Comparison of ENCODE assay signal across 7 mouse cellular contexts in genomic region chr1:135564660-135565519, GRCm38 (mm10). TPM values are rescaled to one million over a fixed set of nuclear protein-coding genes. Genes with fewer than 3 reads are reported as not detected.
DNase-seq lines count a peak whose midpoint lies in the region; ATAC-seq and TF ChIP-seq lines count a peak whose summit lies in the region.

No protein-coding gene starts in this region.

- peaks cover 42% of the 10 kb centered on the region for H3K4me1 ChIP-seq in lung, embryonic 16.5 days (replicated peaks; ENCODE audit: control insufficient read depth, insufficient read depth, low read length)
- H3K4me1 ChIP-seq in lung, postnatal 0 days (ENCODE audit: insufficient read depth, low read depth, low read length): 0 out of 2 replicates have a peak, but pooled peaks cover 5% of the 10 kb centered on the region
- peaks cover 82% of the 10 kb centered on the region for H3K4me1 ChIP-seq in forebrain, embryonic 15.5 days
- H3K4me1 ChIP-seq in limb, embryonic 15.5 days: peaks cover 34% of the 10 kb centered on the region

- no peak for ATAC-seq in lung, embryonic 16.5 days (ENCODE audit: low read depth)
- no peak; the same call in 1 of the 2 replicates for ATAC-seq in lung, postnatal 0 days
- peak; percentile 57 for ATAC-seq in forebrain, embryonic 15.5 days (replicated peaks)
- ATAC-seq in limb, embryonic 15.5 days (ENCODE audit: insufficient number of reproducible peaks, low FRiP score, low TSS enrichment, low read depth): no peak
- ATAC-seq in CD4-positive, CD25-positive, alpha-beta regulatory T cell, adult 4 months: no peak

- no peak for TF ChIP-seq EP300 in lung, postnatal 0 days (IDR thresholded peaks at IDR 0.05)

- no peaks in the 10 kb centered on the region for H3K9me3 ChIP-seq in lung, embryonic 16.5 days (ENCODE audit: control insufficient read depth, low read length)
- H3K9me3 ChIP-seq in lung, postnatal 0 days (ENCODE audit: low read length): no peaks in the 10 kb centered on the region
- H3K9me3 ChIP-seq in forebrain, embryonic 15.5 days: no peaks in the 10 kb centered on the region
- no peaks in the 10 kb centered on the region for H3K9me3 ChIP-seq in limb, embryonic 15.5 days

- DNase-seq in lung, postnatal 0 days (ENCODE audit: low spot score): no peak
- no peak for DNase-seq in heart, postnatal 14 days
- DNase-seq in thymus, postnatal 0 days (ENCODE audit: low spot score): no peak

- peak overlapping the region; percentile 24; the same call in 1 of the 2 replicates for H3K27ac ChIP-seq in lung, embryonic 16.5 days (ENCODE audit: low read length)
- H3K27ac ChIP-seq in lung, postnatal 0 days (ENCODE audit: low read length): no peak overlapping the region
- H3K27ac ChIP-seq in forebrain, embryonic 15.5 days (replicated peaks): peak overlapping the region; percentile 86
- peak overlapping the region; percentile 55 for H3K27ac ChIP-seq in limb, embryonic 15.5 days

- intact Hi-C loops in heart, postnatal 14 days (cut with DNase I): no loop called here

- H3K36me3 ChIP-seq in lung, embryonic 16.5 days (ENCODE audit: control insufficient read depth, insufficient read depth, low read length): no peaks in the 10 kb centered on the region
- H3K36me3 ChIP-seq in lung, postnatal 0 days (ENCODE audit: insufficient read depth, low read length): no peaks in the 10 kb centered on the region; the same call in 1 of the 2 replicates
- H3K36me3 ChIP-seq in forebrain, embryonic 15.5 days: no peaks in the 10 kb centered on the region
- no peaks in the 10 kb centered on the region for H3K36me3 ChIP-seq in limb, embryonic 15.5 days

- H3K9ac ChIP-seq in lung, embryonic 16.5 days (ENCODE audit: low read length): no peak overlapping the region
- H3K9ac ChIP-seq in lung, postnatal 0 days (replicated peaks; ENCODE audit: low read depth): no peak overlapping the region
- peak overlapping the region; percentile 15; the same call in 1 of the 2 replicates for H3K9ac ChIP-seq in forebrain, embryonic 15.5 days (replicated peaks)
- H3K9ac ChIP-seq in limb, embryonic 15.5 days: no peak overlapping the region

- TF ChIP-seq CTCF in lung, postnatal 0 days (IDR thresholded peaks at IDR 0.05): no peak

- H3K4me2 ChIP-seq in lung, embryonic 16.5 days (ENCODE audit: low read depth, low read length): no peak overlapping the region
- H3K4me2 ChIP-seq in lung, postnatal 0 days (replicated peaks; ENCODE audit: low read depth, low read length): no peak overlapping the region
- 0 out of 2 replicates have a peak overlapping the region, but pooled peaks have one; percentile 5 for H3K4me2 ChIP-seq in forebrain, embryonic 15.5 days (replicated peaks)
- no peak overlapping the region for H3K4me2 ChIP-seq in limb, embryonic 15.5 days

- 46% methylated on average over 10 of the region's 10 CpGs for WGBS in lung, embryonic 16.5 days
- WGBS in lung, postnatal 0 days: 62% methylated on average over 10 of the region's 10 CpGs
- WGBS in forebrain, embryonic 15.5 days: 24% methylated on average over 10 of the region's 10 CpGs
- WGBS in limb, embryonic 15.5 days: 51% methylated on average over 10 of the region's 10 CpGs

- no peaks in the 10 kb centered on the region for H3K27me3 ChIP-seq in lung, embryonic 16.5 days (ENCODE audit: control insufficient read depth, insufficient read depth, low read depth, low read length)
- no peaks in the 10 kb centered on the region for H3K27me3 ChIP-seq in lung, postnatal 0 days (replicated peaks; ENCODE audit: insufficient read depth, low read length)
- H3K27me3 ChIP-seq in forebrain, embryonic 15.5 days: no peaks in the 10 kb centered on the region
- no peaks in the 10 kb centered on the region for H3K27me3 ChIP-seq in limb, embryonic 15.5 days

- no peak overlapping the region for H3K4me3 ChIP-seq in lung, embryonic 16.5 days (ENCODE audit: low read length)
- H3K4me3 ChIP-seq in lung, postnatal 0 days (ENCODE audit: low read depth, low read length): no peak overlapping the region
- H3K4me3 ChIP-seq in forebrain, embryonic 15.5 days: no peak overlapping the region
- H3K4me3 ChIP-seq in limb, embryonic 15.5 days: no peak overlapping the region

RNA-seq across cellular contexts. Expression of gene Nav1, which starts 42.2 kb away (rescaled TPM):
- polyA plus RNA-seq in lung, embryonic 16.5 days (2015; fragmentation: Nextera tagmentation; extraction: Ambion mirVana): 10.8 and 11.5 TPM in 2 replicates
- 5.7 and 6.1 TPM in 2 replicates for polyA plus RNA-seq in lung, postnatal 0 days (2015; fragmentation: Nextera tagmentation; extraction: Ambion mirVana)
- polyA plus RNA-seq in forebrain, embryonic 15.5 days (2015; fragmentation: Nextera tagmentation; extraction: Ambion mirVana): 48.1 and 51.1 TPM in 2 replicates
- polyA plus RNA-seq in limb, embryonic 15.5 days (2015; fragmentation: Nextera tagmentation; extraction: Ambion mirVana): 10.4 and 10.6 TPM in 2 replicates
- under 1 TPM; 0.29 to 0.98 TPM for polyA plus RNA-seq in CD4-positive, CD25-positive, alpha-beta regulatory T cell, adult 4 months (2017; shearing (Covaris generic))
- total RNA-seq in heart, postnatal 14 days (2021): 10 to 100 TPM; 25.9 to 34.5 TPM
- polyA plus RNA-seq in thymus, postnatal 0 days (2015; fragmentation: Nextera tagmentation; extraction: Ambion mirVana): 3.3 and 3.5 TPM in 2 replicates
